Mouse (Mus musculus) C2C12 (cell line): ENCODE measurements around the gene Sec24d. TPM values are rescaled to one million over a fixed set of nuclear protein-coding genes. Genes with fewer than 3 reads are reported as not detected.

Experiments
- H3K27me3 ChIP-seq: one replicate; pipeline ENCODE4 v1.6.1; 2011; ENCODE audit not compliant: control insufficient read depth, insufficient read depth, insufficient read length
- H3K36me3 ChIP-seq: one replicate; pipeline ENCODE4 v1.6.1; 2011; ENCODE audit not compliant: control insufficient read depth, insufficient read depth
- H3K4me3 ChIP-seq: one replicate; pipeline ENCODE4 v1.5.1; 2011; ENCODE audit warnings: mild to moderate bottlenecking, control low read depth; ENCODE audit not compliant: poor library complexity, insufficient read depth, severe bottlenecking
- H3K79me2 ChIP-seq: one replicate; pipeline ENCODE4 v1.6.1; 2011; ENCODE audit not compliant: control insufficient read depth, insufficient read depth
- H3K79me3 ChIP-seq: one replicate; pipeline ENCODE4 v1.6.1; 2011; ENCODE audit warnings: low read depth, control low read depth
- H3ac ChIP-seq: one replicate; pipeline ENCODE3; 2011; ENCODE audit warnings: low read depth; ENCODE audit not compliant: control insufficient read depth, insufficient read length
- CEBPB ChIP-seq: IDR thresholded peaks from one replicate; pipeline ENCODE4 v1.6.1; 2011; ENCODE audit warnings: low read depth, mild to moderate bottlenecking, control low read depth, moderate library complexity
- CTCF ChIP-seq: IDR thresholded peaks from one replicate; pipeline ENCODE4 v1.5.1; 2011; ENCODE audit not compliant: control insufficient read depth, insufficient read depth, insufficient read length
- FOSL1 ChIP-seq: IDR thresholded peaks from one replicate; pipeline ENCODE4 v1.8.0; 2011; ENCODE audit warnings: mild to moderate bottlenecking, low read length; ENCODE audit not compliant: poor library complexity, insufficient read depth, severe bottlenecking
- MAX ChIP-seq: IDR thresholded peaks from one replicate; pipeline ENCODE4 v1.6.1; 2011; ENCODE audit warnings: mild to moderate bottlenecking, control low read depth
- MYOD1 ChIP-seq: IDR thresholded peaks from one replicate; pipeline ENCODE4 v1.6.1; 2011; ENCODE audit warnings: low read depth; ENCODE audit not compliant: control insufficient read depth, insufficient read length
- MYOG ChIP-seq: IDR thresholded peaks from one replicate; pipeline ENCODE4 v1.6.1; 2011; ENCODE audit not compliant: control insufficient read depth, insufficient read length; ENCODE audit errors: extremely low read depth
- USF1 ChIP-seq: IDR thresholded peaks from one replicate; pipeline ENCODE4 v1.6.1; 2011; ENCODE audit warnings: low read depth, mild to moderate bottlenecking, control low read depth, moderate library complexity
- polyA plus RNA-seq: library from polyadenylated mRNA; unstranded; fragments of >200 nt; fragmentation: generic; extraction: Trizol; gene quantifications from one replicate; pipeline ENCODE4 v1.2.1, GENCODE M21; 2012; ENCODE audit warnings: missing spikeins

The Sec24d gene
- polyA plus RNA-seq, 1 experiment, result 69.0 TPM

DNA sequence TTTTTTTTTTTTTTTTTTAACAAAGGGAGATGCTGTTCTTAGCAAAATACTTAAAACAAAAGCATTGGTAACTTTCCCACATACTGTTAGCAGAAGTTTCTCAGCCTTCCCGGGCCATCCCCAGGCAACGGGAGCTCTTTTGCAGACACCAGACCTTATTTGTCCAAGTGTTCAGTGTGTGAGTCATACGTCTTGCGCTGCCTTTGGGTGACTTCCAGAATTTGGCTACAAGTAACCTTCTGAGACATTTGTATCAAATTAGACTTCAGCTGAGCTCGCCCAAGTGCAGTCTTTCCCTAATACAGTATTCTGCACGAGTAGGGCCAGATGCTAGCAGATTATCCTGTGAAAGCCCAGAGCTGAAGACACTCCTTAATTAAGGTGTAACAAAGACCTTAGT lies 62.0 kb downstream of the Sec24d start:
- Histone ChIP-seq H3K27me3 (no peaks in the 10 kb centered on the region), H3K79me2 (peaks cover 6% of the 10 kb centered on the region), H3K79me3 (peaks cover 2% of the 10 kb centered on the region), H3ac (no peak overlapping the region), H3K36me3 (peaks cover 32% of the 10 kb centered on the region), H3K4me3 (no peak overlapping the region)
- TF ChIP-seq CEBPB (peak; percentile 33), MYOG (no peak), USF1 (no peak), MAX (no peak), FOSL1 (peak; percentile 31), CTCF (no peak), MYOD1 (no peak)

DNA sequence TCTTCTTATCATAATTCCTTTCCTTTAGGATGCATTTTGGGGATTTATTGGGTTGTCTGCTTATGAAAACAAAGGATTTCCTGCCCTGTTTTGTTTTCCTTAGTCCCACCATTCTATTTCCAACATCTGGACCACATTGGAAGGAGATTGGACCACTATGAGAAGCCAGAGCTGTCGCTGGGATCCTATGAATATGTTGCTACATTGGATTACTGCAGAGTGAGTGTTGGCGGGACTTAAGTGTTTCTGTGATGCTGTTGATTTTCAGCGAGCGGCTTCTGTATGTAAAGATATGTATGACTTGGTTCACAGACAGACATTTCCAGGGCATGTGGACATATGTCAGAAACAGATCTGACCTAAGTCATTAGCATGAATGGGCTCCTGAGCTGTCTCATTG lies 63.0 kb downstream of the Sec24d start:
- Histone ChIP-seq H3K79me2 (peaks cover 6% of the 10 kb centered on the region), H3K79me3 (peaks cover 2% of the 10 kb centered on the region), H3K36me3 (peaks cover 28% of the 10 kb centered on the region), H3K4me3 (no peak overlapping the region), H3ac (no peak overlapping the region), H3K27me3 (no peaks in the 10 kb centered on the region)
- TF ChIP-seq USF1, result no peak
- TF ChIP-seq CTCF, result no peak
- no peak for TF ChIP-seq MYOG
- TF ChIP-seq FOSL1, result no peak
- no peak for TF ChIP-seq CEBPB
- no peak for TF ChIP-seq MYOD1
- TF ChIP-seq MAX, result no peak

DNA sequence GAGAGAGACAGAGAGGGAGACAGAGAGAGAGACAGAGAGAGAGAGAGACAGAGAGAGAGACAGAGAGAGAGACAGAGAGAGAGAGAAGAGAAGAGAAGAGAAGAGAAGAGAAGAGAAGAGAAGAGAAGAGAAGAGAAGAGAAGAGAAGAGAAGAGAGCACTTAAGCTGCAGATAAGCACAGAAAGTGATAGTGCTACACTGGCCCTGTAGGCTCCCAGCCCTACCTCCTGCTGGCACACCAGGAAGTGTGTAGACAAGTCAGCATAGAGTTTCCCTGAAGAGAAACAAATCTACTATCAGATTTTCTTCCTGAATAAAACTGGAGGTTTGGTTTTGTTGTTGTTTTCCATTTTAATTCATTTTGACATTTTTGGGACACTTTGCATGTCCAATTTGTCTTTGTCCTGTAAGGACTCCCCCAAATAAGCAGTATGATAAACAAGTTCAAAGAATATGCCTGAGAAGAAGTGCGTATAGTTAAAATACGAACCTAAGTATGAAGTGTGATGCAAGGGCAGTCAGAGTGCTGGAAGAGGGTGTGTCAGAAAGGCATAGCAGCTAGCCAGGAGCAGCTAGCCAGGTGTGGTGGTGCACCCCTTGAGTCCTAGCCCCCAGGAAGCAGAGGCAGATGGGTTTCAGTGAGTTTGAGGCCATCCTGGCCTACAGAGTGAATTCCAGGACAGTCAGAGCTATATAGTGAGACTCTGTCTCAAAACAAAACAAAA lies 65.2 kb downstream of the Sec24d start:
- no peak overlapping the region for H3ac ChIP-seq
- no peak overlapping the region for H3K4me3 ChIP-seq
- peaks cover 7% of the 10 kb centered on the region for H3K79me3 ChIP-seq
- TF ChIP-seq MYOD1, result no peak
- TF ChIP-seq MAX, result no peak
- no peak for TF ChIP-seq FOSL1
- no peak for TF ChIP-seq CEBPB
- no peak for TF ChIP-seq MYOG
- no peak for TF ChIP-seq USF1
- H3K27me3 ChIP-seq, result no peaks in the 10 kb centered on the region
- peaks cover 17% of the 10 kb centered on the region for H3K79me2 ChIP-seq
- peaks cover 29% of the 10 kb centered on the region for H3K36me3 ChIP-seq

DNA sequence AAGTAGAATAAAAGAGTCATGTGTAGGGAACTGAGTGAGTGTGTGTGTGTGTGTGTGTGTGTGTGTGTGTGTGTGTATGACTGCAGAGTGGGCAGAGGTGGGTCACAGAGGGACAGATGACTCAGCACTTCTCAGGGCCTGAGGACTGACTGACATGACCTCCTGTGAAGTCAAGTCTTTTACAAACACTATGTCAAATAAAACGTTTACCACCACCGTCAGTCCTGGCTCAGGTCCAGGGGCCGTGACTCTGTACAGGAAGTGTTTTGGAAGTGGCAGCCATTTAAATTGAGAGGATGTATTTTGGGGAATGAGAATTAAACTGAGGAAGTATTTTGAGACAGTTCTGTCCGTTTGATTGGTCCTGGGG lies 65.8 kb downstream of the Sec24d start:
- TF ChIP-seq MAX, result no peak
- no peak for TF ChIP-seq USF1
- no peak for TF ChIP-seq FOSL1
- no peak for TF ChIP-seq CTCF
- no peak for TF ChIP-seq CEBPB
- TF ChIP-seq MYOD1, result peak; percentile 10
- no peak for TF ChIP-seq MYOG
- H3K4me3 ChIP-seq, result no peak overlapping the region

DNA sequence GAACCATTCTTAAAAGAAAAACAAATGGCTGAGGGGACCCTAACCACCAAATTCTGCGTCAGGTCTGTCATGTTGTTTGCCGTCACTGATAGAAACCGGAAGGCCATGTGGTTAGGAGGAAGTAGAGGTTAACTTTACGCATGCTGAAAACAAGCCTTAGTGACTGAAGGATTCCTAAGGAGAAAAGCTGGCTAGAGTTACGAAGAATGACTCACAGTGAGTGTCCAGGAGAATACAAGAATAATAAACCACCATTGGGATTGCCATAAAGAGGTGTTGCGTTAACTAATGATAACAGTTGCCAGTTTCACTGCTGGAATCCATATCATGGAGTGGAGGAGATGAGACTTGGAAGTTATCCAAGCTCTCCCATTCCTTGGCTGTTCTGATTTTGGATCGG lies 67.7 kb downstream of the Sec24d start:
- Histone ChIP-seq H3K27me3 (no peaks in the 10 kb centered on the region), H3K36me3 (peaks cover 42% of the 10 kb centered on the region), H3K79me3 (peaks cover 8% of the 10 kb centered on the region), H3K79me2 (peaks cover 18% of the 10 kb centered on the region), H3ac (no peak overlapping the region), H3K4me3 (no peak overlapping the region)
- TF ChIP-seq MYOD1 (no peak), CTCF (no peak), USF1 (no peak), MAX (no peak), CEBPB (peak; percentile 17), MYOG (no peak), FOSL1 (no peak)

More for the DNA sequence above, 65.8 kb downstream of the Sec24d start:
- H3K79me2 ChIP-seq, result peaks cover 18% of the 10 kb centered on the region
- peaks cover 34% of the 10 kb centered on the region for H3K36me3 ChIP-seq
- H3K27me3 ChIP-seq, result no peaks in the 10 kb centered on the region
- peaks cover 7% of the 10 kb centered on the region for H3K79me3 ChIP-seq
- H3ac ChIP-seq, result no peak overlapping the region

DNA sequence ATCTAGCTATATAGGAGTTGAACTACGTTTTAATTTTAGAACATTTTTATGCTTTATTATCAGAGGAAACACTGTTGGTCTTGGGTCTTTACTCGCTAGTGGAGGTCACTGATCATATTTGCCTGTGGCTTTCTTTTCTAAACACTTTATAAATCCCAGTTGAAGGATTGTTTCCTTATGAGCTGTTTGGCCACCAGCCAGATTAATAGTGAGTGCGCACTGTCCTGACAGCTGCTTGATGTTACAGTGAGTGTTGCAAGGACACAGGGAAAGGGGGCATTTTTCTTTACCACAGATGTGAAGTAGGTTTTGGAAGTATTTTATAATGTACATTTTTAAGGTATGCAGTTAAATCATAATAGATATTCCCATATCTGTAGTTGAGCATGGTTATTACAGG lies 68.2 kb downstream of the Sec24d start:
- Histone ChIP-seq H3K79me2 (peaks cover 18% of the 10 kb centered on the region), H3ac (no peak overlapping the region), H3K4me3 (no peak overlapping the region), H3K79me3 (peaks cover 8% of the 10 kb centered on the region), H3K27me3 (no peaks in the 10 kb centered on the region), H3K36me3 (peaks cover 36% of the 10 kb centered on the region)
- TF ChIP-seq CEBPB (peak; percentile 59), CTCF (no peak), FOSL1 (no peak), MYOG (no peak), USF1 (no peak), MYOD1 (peak; percentile 67), MAX (no peak)
